Mouse (Mus musculus) forelimb bud, embryonic 11.5 days (tissue): ENCODE results near the gene Vdac1.
"Not testable (repeated sequence)": the region's sequence is repeated elsewhere in the genome, so short reads cannot be mapped to it uniquely, and the experiment has no call there.

Experiments used
- DNase-seq: peaks from one replicate; pipeline ENCODE4 v3.0.0-alpha.2; 2012; ENCODE audit warnings: low read depth, low spot score

Vdac1 gene

DNA sequence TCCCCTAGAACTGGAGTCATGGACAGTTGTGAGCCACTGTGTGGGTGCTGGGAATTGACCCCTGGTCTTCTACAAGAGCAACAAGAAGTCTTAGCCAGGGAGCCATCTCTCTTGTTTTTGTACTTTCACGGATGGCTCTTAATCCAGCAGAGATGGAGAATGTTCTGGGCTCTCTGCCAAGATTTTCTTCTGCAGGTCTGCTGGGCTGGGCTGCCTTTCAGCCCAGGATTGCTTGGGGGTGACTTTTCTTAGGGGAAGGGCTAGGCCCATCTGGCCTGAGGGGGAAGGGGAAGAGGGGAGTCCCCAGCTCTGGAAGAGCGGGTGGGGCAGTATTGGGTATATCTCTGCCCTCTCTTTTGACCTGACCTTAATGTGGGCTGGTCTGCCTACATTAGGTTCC lies 9.9 kb downstream of the Vdac1 start:
- DNase-seq: no peak

DNA sequence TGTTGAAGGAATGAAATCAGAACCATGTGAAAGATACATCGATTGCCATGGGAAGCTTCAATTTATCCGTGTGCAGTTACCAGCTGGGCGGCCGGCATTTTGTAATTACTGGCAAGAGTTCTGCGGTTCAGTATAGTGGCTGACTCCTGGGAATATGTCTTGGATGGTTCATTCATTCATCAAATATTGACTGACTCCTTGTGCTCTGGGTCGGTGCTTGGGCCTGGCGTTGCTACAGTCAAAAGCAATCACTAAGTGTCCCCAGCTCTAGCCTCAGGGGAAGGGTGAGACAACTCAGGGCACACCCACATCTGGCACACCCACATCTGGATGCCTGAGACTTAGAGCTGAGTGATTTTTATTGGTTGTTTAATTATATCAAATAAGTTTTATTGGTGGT lies 13.2 kb downstream of the Vdac1 start:
- DNase-seq: no peak

DNA sequence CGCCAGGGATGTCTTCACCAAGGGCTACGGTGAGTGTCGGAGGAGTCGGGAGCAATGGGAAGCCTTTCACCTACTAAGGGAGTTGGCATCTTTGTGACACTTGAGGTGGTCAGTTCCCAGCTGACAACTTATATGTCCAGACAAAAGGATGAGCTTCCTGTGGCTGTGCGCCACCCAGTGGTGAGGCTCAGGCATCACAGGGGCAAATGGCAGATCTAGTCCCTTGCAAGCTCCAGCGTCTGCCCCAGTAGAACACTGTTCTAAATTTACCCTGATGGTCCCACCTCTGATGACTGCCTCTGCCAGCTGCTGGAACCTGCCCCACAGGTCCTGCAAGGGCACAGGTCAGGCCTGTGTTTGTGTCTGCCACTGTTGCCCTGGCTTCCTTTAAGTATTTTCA lies 13.7 kb downstream of the Vdac1 start:
- peak; percentile 30 for DNase-seq

DNA sequence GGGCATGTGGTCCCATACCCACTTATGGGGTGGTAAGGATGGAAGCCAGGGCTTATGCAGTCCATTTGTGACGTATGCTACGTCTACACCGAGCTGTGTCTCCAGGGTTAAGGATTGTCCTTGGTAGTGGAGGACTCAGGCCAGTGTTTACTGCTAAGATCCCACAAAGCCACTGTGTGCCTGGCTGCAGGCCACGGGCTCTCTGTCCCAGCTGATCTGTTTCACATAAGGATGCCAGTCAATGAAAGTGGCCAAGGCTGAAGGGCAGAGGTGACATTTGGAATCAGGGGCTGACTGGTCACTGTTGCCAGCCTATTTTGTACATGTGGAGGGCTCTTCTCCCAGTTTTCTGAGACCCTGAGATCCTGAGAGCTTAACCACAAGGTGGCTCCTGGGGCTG lies 16.9 kb downstream of the Vdac1 start:
- DNase-seq: no peak

DNA sequence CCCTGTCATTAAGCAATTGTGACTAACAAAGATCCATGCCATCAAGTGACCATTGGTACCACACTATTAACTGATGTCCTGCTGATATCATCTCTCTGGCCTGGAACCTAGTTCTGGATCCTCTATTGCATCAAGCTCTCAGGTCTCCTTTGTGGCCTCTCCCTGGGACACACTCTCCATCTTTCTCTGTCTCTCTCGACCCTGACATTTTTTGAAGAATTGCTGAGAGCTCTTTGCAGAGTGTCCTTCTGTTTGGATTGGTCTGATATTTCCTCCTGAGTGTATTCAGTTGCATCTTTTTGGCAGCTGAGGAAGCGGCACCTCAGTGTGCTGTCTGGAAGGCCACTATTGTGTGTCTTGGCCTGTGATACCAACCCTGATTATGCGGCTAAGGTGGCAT lies 18.6 kb downstream of the Vdac1 start:
- no peak for DNase-seq

DNA sequence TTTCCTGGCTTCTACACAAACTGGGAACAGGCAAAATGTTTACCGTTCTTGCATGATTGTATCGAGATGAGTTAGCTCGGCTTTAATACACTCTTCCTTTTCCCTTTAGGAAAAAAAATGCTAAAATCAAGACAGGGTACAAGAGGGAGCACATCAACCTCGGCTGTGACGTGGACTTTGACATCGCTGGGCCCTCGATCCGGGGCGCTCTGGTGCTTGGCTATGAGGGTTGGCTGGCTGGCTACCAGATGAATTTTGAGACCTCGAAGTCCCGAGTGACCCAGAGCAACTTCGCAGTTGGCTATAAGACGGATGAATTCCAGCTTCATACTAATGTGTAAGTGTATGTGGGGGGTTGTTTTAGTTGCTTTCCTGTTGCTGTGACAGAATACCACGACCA lies 23.1 kb downstream of the Vdac1 start:
- no peak for DNase-seq

DNA sequence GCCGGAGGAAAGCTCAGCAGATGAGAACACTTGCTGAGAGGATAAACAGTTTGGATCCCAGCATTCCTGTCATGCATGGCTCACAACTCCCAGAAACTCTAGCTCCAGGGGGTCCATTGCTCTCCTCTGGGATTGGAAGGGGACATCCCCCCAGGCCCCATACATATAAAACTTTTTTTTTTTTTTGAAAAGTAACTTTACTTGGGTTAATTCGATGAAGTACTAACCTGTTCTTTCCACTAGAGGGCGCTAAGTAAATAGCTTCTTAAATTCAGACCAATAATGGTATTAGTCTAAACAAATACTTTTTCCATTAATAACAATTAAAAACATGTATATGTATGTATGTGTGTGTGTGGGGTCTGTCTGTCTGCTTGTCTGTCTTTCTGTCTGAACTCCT lies 24.0 kb downstream of the Vdac1 start:
- peak; percentile 14 for DNase-seq

DNA sequence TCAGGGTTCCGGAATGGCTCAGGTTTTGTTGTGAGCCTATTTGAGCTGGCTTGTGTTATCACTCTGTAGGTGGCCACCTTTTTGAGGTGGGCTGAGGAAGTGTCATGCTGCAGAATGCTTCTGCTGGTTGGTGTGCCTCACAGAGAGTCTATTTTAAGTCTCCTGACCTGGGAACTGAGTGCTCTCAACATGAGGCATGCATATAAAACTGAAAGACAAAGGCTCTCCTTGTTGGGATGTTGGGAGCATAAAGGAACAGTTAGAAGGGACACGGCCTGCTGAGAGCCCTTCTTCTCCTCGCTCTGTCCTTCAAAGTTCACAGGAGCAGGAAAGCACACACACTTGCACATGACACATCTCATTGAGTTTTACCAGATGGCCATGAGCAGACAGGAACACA lies 26.2 kb downstream of the Vdac1 start:
- no peak for DNase-seq

DNA sequence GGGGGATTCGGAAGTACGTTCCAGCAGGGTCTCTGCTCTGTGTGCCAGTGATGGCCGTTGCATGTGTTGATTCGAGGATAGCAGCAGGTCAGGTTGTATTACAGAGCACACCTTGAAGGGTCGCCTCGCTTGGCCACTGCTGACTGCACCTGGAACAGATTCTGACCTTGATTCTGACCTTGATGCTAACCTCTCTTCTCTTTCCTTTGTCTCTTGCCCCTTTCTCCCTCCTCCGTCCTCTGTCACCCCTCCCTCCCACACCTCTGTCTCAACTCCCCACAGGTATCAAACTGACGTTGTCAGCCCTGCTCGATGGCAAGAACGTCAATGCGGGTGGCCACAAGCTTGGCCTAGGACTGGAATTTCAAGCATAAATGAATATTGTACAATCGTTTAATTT lies 27.5 kb downstream of the Vdac1 start:
- DNase-seq: no peak

DNA sequence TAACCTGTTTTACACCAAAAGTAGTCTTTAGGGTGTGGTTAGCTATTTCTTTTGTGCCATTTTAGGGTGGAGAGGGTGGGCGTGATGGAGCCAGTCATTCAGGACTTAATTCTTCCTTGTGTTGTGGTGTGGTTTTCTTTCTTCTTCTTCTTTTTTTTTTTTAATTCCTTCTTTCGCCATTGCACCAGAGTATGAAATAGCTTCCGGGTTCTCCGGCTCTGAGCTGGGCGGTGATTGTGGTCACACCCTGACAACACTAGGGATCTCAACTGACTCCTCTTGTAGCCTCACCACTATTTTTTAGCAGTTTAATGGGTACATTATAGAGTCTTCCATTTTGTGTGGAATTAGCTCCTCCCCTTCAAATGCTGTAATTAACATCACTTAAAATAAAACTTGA lies 28.3 kb downstream of the Vdac1 start:
- not testable (repeated sequence) for DNase-seq

DNA sequence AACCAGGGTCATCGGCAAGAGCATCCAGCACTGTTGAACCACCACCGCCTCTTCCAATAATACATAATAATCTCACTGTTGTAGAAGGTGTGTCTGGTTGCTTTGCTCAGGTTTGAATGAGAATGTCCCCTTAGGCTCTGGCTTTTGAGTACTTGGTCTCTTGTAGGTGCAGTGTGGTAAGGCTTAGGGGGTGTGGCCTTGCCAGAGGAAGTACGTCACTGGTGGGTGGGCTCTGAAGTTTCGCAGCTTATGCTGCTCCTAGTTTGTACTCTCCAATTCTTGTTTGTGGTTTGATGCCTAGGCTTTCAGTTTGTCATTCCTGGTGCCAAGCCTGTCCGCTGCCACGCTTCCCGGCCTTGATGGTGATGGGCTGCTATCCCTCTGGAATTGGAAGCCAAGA lies 29.3 kb downstream of the Vdac1 start:
- no peak for DNase-seq

DNA sequence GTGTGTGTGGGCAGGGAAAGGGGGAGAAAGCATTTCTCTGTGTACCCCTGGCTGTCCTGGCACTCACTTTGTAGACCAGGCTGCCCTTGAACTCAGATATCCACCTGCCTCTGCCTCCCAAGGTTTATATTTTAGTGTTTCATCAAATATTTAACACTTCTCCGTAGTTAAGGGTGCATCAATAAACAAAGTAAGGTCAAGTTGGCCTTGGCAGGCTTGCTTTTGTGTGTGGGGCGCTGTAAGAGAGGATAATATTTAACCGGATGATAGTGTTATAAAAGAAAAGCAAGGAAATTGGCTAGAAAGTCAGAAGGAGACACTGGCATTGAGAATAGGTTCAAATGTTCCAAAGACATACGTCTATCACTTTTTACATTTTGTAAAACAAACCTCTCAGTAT lies 33.8 kb downstream of the Vdac1 start:
- no peak for DNase-seq

DNA sequence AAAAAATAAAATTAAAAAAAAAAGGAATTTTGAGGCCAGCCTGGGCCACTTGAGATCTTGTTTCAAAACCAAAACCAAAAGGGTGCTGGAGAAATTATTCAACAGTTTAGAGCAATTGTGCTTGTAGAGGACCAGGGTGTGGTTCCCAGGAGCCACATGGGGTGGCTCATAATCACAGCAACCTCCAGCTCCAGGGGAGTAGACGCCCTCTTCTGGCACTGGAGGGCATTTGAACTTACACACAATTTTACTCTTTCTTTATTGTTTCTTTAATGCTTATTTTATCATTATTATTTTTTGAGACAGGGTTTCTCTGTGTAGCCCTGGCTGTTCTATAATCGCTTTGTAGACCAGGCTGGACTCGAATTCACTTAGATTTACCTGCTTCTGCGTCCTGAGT lies 34.7 kb downstream of the Vdac1 start:
- no peak for DNase-seq

DNA sequence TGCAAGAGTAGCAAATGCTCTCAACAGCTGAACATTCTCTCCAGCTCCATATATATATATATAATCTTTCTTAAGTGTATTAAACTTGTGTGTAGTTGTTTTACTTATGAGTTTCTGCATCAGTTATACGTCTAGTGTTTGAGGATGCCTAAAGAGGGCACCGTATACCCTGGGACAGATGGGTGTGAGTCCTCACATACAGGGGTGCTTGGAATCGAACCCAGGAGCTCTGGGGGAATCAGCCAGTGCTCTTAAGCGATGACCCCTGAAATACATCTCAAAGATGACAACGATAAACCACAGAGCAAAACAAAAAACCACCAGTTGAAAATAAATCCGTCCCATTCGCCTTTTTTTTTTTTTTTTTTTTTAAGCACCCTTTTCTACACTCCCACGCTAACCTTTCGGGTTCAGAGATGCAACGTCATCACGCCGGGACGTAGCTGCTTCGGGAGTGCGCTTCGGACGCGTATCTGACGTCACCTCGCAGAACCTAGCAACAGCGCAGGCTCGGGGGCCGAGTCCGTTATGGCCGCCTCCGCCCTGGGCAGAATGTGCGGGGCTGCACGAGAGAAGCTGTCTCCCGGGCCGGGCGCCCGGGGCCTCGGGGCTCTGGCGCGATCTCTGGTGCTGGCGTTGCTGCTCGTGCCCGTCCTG lies 35.4 kb downstream of the Vdac1 start, which contains the start of gene 9530068E07Rik:
TSS of gene 9530068E07Rik (plus strand) at position 489 of the 657 bp plus-strand sequence.
- peak; percentile 95 for DNase-seq

DNA sequence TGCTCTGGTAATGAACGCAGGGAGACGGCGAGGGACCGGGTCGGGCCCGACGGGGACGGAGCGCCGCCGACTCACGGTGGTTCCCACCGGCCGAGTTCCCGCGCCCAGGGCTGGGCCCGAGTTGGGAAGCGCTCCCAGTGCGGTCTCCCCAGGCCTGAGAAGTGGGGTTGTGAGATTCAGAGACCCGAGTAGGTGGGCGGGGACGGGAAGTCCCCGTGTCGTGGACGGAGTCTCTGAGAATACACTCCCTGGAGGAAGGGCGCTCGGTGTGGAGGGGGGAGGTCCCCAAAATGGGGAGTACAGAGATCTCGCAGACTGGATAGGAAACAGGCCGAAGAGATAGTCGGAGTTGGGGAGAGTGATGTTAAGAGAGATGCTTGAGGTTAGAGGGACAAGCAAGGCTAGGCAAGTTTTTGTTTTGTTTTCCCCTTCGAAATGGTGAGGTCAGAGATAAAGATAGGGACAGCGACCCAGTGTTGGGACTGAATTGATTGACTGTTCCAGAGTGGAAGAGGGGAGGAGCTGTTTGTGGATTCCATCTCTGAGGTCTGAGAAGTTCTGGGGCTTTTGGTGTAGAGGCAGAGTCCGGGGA lies 36.0 kb downstream of the Vdac1 start:
- peak; percentile 34 for DNase-seq

DNA sequence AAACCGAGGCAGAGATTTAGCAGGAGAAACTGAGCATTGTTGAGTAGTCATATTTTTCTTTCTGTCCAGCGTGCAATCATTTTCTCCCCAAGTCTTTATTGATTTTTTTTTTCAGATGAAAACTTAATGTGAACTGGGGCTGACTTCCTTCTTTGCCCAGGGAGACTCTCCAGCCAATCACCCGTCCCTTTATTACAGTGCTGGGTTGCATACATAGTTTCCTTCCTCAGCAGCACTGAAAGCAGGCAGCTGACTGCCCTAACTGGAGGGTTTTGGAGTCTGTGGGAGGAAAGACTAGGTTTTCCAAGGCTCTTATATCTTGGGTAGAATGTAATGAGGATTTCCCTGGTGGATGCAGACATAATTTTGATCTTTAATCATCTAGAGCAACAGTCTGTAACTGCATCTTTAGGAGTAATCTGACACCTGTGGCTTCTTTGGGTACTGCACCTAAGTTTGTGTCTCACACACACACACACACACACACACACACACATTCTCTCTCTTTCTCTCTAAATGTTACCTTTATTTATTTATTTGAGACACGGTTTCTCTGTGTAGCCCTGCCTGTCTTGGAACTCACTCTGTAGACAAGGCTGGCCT lies 36.8 kb downstream of the Vdac1 start:
- peak; percentile 20 for DNase-seq

DNA sequence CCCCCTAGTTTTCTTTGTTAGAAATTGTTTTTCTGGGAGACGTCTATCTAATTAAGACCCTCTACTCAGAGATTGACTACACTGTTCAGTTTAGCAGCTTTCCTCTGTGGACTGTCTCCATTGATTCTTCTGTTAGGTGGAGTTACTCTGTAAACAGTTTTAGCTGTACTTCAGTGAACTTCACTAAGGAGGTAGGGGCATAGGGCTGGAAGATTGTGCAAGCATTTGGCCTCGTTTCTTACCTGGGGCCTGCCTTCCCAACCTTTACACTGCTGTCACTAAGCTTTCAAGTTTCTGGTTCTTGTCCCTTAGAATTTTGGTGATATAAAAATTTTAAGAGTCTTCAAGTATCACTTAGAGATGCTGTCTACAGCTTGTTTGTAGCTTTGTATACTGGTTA lies 40.8 kb downstream of the Vdac1 start:
- DNase-seq: no peak

DNA sequence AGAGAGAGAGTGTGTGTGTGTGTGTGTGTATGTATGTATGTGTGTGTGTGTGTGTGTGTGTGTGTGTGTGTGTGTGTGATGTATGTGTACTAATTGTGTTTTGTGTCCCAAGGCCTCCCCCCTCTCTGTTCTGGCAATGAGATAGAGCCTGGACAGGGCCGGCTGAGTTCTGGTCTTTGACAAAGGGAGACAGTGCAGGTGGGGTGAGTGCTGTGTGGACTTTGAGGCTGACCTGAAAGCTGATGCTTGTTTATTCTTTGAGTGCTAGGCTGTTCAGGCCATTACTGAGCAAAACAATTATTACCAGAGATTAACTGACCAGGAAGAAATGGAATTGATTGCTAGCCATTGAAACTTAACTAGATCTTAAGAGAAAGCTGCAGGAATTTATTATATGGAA lies 41.9 kb downstream of the Vdac1 start:
- no peak for DNase-seq

DNA sequence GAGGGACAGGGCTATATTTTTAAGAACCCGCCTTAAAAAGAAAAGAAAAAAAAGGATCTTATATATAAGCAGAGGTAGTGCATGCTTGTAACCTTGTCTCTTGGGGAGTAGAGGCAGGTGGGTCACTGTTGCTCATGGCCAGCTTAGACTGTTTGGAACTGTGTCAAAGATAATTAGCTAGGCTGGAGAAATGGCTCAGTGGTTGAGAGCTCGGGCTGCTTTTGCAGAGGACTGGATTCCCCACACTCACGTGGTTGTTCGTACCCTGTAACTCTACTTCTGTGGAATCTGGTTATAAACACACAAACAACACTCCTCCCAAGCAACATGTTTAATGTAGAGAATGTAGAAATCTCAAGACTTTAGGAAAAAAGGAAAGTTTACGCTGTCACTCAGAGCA lies 43.5 kb downstream of the Vdac1 start:
- no peak for DNase-seq

DNA sequence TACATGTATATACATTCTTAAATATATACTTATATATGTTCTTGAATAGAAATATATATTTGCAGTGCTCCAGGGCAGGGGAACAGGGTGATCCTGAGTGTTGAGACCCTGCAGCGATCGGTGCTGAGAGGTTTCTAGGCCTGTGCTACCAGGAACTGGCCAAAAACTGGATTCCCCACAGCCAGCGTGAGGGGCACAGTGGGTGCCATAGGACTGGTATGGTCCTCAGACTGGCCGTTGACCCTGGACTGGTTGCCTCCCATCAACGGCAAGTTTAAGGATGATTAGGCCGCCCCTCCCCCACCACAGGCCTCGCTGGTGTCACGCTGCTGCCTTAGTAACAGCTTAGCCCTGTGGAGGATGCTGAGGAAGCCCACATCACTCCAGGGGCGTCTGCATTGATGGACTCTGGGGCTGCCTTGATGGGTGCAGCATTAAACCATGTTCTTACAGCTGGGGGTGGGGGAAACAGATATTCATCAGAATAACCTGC lies 44.6 kb downstream of the Vdac1 start:
- no peak for DNase-seq

DNA sequence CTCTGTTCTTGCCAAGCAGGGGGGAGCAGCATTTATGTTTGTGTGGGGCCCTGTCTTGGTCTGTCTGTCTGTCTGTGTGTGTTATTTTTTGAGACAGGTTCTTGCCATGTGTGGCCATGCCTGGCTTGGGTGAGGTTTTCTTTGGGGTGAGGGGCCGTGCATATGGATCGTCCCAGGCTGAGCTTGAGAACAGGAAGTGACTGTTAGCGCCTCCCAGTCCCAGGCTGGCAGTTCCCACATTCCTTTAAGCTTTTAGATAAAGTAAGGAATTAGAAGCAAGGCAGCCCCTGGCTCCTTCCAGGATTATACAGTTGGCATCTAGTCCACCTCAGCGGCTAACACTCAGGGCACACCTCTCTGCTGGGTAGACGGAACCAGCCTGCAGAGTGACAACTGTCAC lies 48.7 kb downstream of the Vdac1 start:
- no peak for DNase-seq

DNA sequence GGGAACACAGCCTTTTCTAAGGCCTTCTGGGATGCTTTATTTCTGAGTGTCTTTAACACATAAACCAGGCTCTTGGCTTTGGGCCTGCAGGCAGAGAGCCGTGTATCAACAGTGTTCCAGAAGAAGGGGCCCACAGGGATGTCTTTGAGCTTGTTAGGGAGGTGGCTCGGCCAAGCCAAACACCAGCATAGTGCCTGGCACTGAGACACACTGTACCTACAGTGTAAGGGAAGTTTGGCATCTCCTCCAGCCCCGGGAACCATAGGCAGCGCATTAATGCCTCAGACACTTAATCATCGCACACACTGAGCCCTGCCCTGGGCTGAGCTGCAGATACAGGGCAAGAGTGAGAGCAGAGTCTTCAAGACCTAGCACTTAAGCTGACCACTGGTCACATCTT lies 57.7 kb downstream of the Vdac1 start:
- no peak for DNase-seq

DNA sequence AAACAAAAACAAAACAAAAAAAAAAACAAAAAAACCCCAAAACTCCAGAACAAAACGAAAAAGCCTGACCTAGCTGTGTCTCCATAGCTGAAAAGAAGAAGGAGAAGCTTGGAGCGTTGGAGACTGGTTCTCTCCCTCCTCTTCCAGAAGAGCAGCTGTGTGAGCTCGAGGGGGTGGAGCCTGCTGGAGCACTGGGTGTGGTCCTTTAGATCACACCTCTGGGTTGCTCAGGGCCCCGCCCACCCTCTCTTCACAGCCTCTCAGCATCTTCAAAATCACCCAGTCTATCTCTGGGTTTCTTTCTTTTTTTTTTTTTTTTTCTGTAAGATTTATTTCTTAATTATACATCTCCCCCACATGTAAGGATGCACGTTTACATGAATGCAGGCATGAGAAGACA lies 58.6 kb downstream of the Vdac1 start:
- DNase-seq: no peak
